Mouse (Mus musculus) myocyte (in vitro differentiated cells): ENCODE data around the gene Ccnt1.

Source experiments
- CEBPB ChIP-seq: IDR thresholded peaks from 2 replicates; pipeline ENCODE4 v1.6.1; 2011; ENCODE audit warnings: mild to moderate bottlenecking, moderate library complexity; ENCODE audit not compliant: poor library complexity, insufficient read depth, severe bottlenecking
- MAX ChIP-seq: IDR thresholded peaks from one replicate; pipeline ENCODE4 v1.6.1; 2011; ENCODE audit warnings: low read depth, mild to moderate bottlenecking, control low read depth
- MYOD1 ChIP-seq, 3 experiments: IDR thresholded peaks; one replicate each; pipeline ENCODE4 v1.6.1; 2011; ENCODE audit warnings: control low read depth in 2 of 3, low read depth in 2 of 3, mild to moderate bottlenecking in 2 of 3, moderate library complexity in 1 of 3; ENCODE audit not compliant: insufficient read length in 2 of 3, control insufficient read depth in 1 of 3
- POLR2A ChIP-seq: IDR thresholded peaks from one replicate; pipeline ENCODE4 v1.6.1; 2011; ENCODE audit warnings: low read depth, mild to moderate bottlenecking, control low read depth, moderate library complexity; ENCODE audit not compliant: insufficient read length
- POLR2AphosphoS2 ChIP-seq: IDR thresholded peaks from one replicate; pipeline ENCODE4 v1.6.1; 2011; ENCODE audit warnings: low read depth, control low read depth; ENCODE audit not compliant: insufficient read length
- REST ChIP-seq: IDR thresholded peaks from one replicate; pipeline ENCODE4 v1.6.1; 2011; ENCODE audit warnings: mild to moderate bottlenecking, control low read depth, moderate library complexity; ENCODE audit not compliant: insufficient read depth, insufficient read length
- TCF12 ChIP-seq: IDR thresholded peaks from one replicate; pipeline ENCODE4 v1.6.1; 2011; ENCODE audit warnings: mild to moderate bottlenecking, control low read depth; ENCODE audit not compliant: poor library complexity, insufficient read depth, severe bottlenecking
- USF1 ChIP-seq: IDR thresholded peaks from one replicate; pipeline ENCODE4 v1.6.1; 2011; ENCODE audit warnings: low read depth, mild to moderate bottlenecking, control low read depth, moderate library complexity

DNA sequence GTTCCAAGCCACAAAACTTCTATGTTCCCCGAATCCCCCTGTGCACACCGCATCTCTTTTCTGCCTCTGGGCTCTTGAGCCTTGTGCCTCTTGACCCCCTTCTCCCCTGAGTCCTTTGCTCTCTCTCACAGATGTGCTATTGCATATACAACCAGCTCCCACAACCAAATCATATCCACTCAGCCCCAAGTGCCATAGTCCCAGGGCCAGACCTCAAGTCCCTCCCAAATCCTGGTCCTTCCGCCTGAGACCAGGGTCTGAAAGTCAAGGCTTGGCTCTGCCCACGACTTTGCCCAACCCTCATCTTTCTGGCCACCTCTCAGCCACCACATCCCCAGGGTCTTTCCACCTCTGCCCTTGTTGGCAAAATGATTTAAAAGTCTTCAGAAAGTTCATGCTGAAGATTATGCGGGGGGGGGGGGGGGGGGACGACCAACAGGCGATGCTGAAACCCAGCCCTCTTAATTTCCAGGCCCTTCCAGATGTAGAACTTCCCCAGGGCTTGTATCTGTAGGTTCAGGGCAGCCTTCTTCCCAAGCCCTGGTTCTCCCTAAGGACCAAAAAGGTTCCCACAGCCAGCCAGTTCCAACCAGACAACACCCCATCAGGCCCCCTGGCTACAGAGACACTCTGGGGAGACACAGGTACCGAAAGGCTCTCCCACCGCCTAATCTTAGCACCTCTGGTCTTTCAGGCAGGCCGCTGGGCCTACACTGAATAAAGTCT lies 37.5 kb upstream of the Ccnt1 start:
- TF ChIP-seq TCF12 (no peak), CEBPB (no peak), MYOD1 (IDR thresholded peaks at IDR 0.05; ENCODE audit: control insufficient read depth in 1 of 3, insufficient read length in 2 of 3, low read depth in 2 of 3) (no peak), POLR2A (no peak), USF1 (no peak), POLR2AphosphoS2 (no peak), MAX (no peak), REST (no peak)
